Mouse (Mus musculus) CH12.LX (cell line): ENCODE data around the gene D330020A13Rik.

Source experiments
- BHLHE40 ChIP-seq: IDR thresholded peaks from 2 replicates; pipeline ENCODE4 v1.6.1; 2011; ENCODE audit warnings: mild to moderate bottlenecking, low read depth, low read length, improper control_type of control experiment
- CTCF ChIP-seq, 2 experiments: IDR thresholded peaks in 1 of 2; conservative IDR thresholded peaks in 1 of 2; 2 replicates each; pipeline ENCODE4 v1.5.1; 2011 to 2012; ENCODE audit warnings: low read depth in 2 of 2, low read length in 2 of 2, improper control_type of control experiment in 1 of 2, inconsistent platforms in 1 of 2, mild to moderate bottlenecking in 1 of 2, moderate library complexity in 1 of 2
- E2F4 ChIP-seq: IDR thresholded peaks from 2 replicates; pipeline ENCODE4 v1.6.1; 2011; ENCODE audit warnings: low read depth, low read length, improper control_type of control experiment; ENCODE audit not compliant: insufficient replicate concordance
- GABPA ChIP-seq: IDR thresholded peaks from 2 replicates; pipeline ENCODE4 v1.6.1; 2012; ENCODE audit warnings: low read depth, low read length, improper control_type of control experiment, inconsistent platforms; ENCODE audit not compliant: insufficient replicate concordance
- HCFC1 ChIP-seq: IDR thresholded peaks from 2 replicates; pipeline ENCODE4 v1.6.1; 2012; ENCODE audit warnings: low read depth, mild to moderate bottlenecking, inconsistent platforms, low read length, improper control_type of control experiment
- JUND ChIP-seq: conservative IDR thresholded peaks from 2 replicates; pipeline ENCODE4 v1.6.1; 2011; ENCODE audit warnings: low read depth, low read length, improper control_type of control experiment
- MAFK ChIP-seq: IDR thresholded peaks from 2 replicates; pipeline ENCODE4 v1.6.1; 2011; ENCODE audit warnings: low read length, improper control_type of control experiment; ENCODE audit not compliant: insufficient replicate concordance
- MAX ChIP-seq: IDR thresholded peaks from 2 replicates; pipeline ENCODE4 v1.6.1; 2011; ENCODE audit warnings: low read length, improper control_type of control experiment
- MYC ChIP-seq: IDR thresholded peaks from 2 replicates; pipeline ENCODE4 v1.6.1; 2011; ENCODE audit warnings: low read depth, mild to moderate bottlenecking, improper control_type of control experiment, low read length
- NELFE ChIP-seq: IDR thresholded peaks from 2 replicates; pipeline ENCODE4 v1.6.1; 2011; ENCODE audit warnings: low read depth, low read length, improper control_type of control experiment
- POLR2A ChIP-seq: IDR thresholded peaks from 2 replicates; pipeline ENCODE4 v1.6.1; 2011; ENCODE audit warnings: low read depth, mild to moderate bottlenecking, improper control_type of control experiment, low read length
- RAD21 ChIP-seq: IDR thresholded peaks from 2 replicates; pipeline ENCODE4 v1.6.1; 2011; ENCODE audit warnings: low read depth, mild to moderate bottlenecking, low read length, improper control_type of control experiment, moderate library complexity
- ZC3H11A ChIP-seq: IDR thresholded peaks from 2 replicates; pipeline ENCODE4 v1.6.1; 2012; ENCODE audit warnings: low read depth, mild to moderate bottlenecking, inconsistent platforms, low read length, improper control_type of control experiment

- no peak for TF ChIP-seq MAX
- TF ChIP-seq ZC3H11A = no peak
- TF ChIP-seq NELFE = no peak
- TF ChIP-seq CTCF (conservative IDR thresholded peaks at IDR 0.05 in 1 of 2, IDR thresholded peaks at IDR 0.05 in 1 of 2; ENCODE audit: low read depth in 2 of 2, low read length in 2 of 2) = no peak
- TF ChIP-seq POLR2A = no peak
- TF ChIP-seq JUND = no peak
- TF ChIP-seq MAFK = no peak
- TF ChIP-seq GABPA = no peak
- no peak for TF ChIP-seq E2F4
- no peak for TF ChIP-seq MYC
- TF ChIP-seq BHLHE40 = no peak
- TF ChIP-seq HCFC1 = no peak
- no peak for TF ChIP-seq RAD21
Measured at GRCm38 (mm10) chr6:120343992-120344391, 49.8 kb downstream of the D330020A13Rik start.
